Mouse (Mus musculus): ENCODE measurements around the gene Aspdh. TPM values are rescaled to one million over a fixed set of nuclear protein-coding genes. Genes with fewer than 3 reads are reported as not detected.
A peak's percentile ranks its signal among the peaks of the same experiment; 100 is the strongest.

Aspdh gene
- polyA plus RNA-seq, 1 experiment from 2014 or later, result 0.72 TPM

DNA sequence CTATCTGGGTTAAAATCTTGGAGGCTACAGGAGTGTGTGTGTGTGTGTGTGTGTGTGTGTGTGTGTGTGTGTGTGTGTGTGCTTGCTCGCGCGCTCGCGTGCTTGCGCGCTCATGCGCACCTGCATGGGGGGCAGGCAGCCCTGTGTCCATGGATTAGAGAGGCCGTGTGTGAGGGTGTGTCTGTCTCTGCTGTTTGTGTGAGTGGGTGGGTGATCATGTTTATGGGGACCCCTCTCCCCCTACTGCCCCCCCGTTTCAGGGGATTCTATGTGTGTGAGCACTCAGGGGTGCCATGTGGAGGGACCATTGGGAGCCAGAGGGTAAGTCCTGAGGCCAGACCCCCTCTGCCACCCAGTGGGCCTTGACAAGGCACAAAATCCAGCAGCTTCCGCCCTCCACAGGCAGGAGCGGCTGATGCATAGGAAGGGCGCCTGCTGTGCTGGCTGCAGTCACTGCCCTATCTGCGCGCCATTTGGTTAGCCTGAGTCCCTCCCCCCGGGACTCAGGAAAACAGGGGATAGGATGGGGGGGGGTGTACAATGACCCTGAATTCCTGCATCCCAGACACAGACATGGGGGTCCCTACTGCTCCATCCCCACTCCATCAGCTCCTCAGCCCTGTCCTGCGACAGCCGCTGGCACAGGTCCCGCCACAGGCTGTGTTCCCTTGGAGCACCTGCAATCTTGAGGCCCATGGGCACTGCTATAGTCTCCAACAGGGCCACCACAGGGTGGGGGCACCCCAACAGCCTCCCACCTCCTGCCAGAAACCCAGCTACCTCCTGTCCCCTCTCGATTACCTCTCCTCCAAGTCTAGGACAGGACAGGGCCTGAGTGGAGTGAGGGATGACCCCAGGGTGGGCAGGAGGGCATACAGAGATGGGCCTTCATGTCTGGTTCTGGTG, 21.7 kb upstream of the Aspdh start:
- 0 out of 2 replicates have a peak overlapping the region, but pooled peaks have one; percentile 5 for H3K4me2 ChIP-seq (ENCODE audit: low read depth, low read length)
- H3K9me3 ChIP-seq (replicated peaks; ENCODE audit: control insufficient read depth, low read length), result no peaks in the 10 kb centered on the region
- peaks cover 68% of the 10 kb centered on the region for H3K27me3 ChIP-seq (ENCODE audit: control insufficient read depth, insufficient read depth, low read length)
- H3K4me3 ChIP-seq (replicated peaks; ENCODE audit: low read length), result peak overlapping the region; percentile 19
- no peaks in the 10 kb centered on the region for H3K36me3 ChIP-seq (ENCODE audit: control insufficient read depth, insufficient read depth, low read length)
- H3K9ac ChIP-seq (ENCODE audit: low read length), result no peak overlapping the region
- H3K27ac ChIP-seq (ENCODE audit: low read length), result no peak overlapping the region
- no peak for ATAC-seq (ENCODE audit: insufficient read depth, low FRiP score)
- H3K4me1 ChIP-seq (ENCODE audit: control insufficient read depth, insufficient read depth, low read length), result no peaks in the 10 kb centered on the region
- 9% methylated on average over 20 of the region's 20 CpGs for WGBS

DNA sequence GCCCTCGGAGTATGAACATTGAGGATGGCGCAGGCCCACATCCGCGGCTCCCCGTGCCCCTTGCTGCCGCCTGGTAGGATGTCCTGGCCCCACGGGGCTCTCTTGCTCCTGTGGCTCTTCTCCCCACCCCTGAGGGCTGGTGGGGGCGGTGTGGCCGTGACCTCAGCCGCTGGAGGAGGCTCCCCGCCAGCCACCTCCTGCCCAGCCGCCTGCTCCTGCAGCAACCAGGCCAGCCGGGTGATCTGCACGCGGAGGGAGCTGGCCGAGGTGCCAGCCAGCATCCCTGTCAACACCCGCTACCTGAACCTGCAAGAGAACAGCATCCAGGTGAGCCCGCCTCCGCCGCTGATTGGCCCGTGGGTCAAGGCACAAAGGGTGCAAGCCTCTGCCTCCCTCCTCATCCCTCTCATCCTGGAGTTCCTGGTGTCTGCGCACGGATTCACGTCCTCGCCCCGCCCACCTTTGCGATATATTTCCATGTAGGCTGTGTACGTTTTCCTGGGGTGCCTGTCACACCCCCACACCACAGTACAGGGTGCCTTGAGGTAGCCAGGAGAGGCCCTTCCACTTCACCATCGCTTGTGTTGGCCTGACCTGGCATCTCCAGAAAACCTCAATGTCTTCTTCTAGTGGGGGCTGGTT, 20.2 kb upstream of the Aspdh start:
- Histone ChIP-seq H3K36me3 (ENCODE audit: control insufficient read depth, insufficient read depth, low read length) (no peaks in the 10 kb centered on the region), H3K27me3 (ENCODE audit: control insufficient read depth, insufficient read depth, low read length) (peaks cover 66% of the 10 kb centered on the region), H3K4me1 (ENCODE audit: control insufficient read depth, insufficient read depth, low read length) (no peaks in the 10 kb centered on the region), H3K9ac (ENCODE audit: low read length) (no peak overlapping the region), H3K4me2 (ENCODE audit: low read depth, low read length) (no peak overlapping the region), H3K27ac (ENCODE audit: low read length) (no peak overlapping the region), H3K9me3 (replicated peaks; ENCODE audit: control insufficient read depth, low read length) (no peaks in the 10 kb centered on the region), H3K4me3 (replicated peaks; ENCODE audit: low read length) (no peak overlapping the region)
- 13% methylated on average over 29 of the region's 29 CpGs for WGBS
- no peak for ATAC-seq (ENCODE audit: insufficient read depth, low FRiP score)

DNA sequence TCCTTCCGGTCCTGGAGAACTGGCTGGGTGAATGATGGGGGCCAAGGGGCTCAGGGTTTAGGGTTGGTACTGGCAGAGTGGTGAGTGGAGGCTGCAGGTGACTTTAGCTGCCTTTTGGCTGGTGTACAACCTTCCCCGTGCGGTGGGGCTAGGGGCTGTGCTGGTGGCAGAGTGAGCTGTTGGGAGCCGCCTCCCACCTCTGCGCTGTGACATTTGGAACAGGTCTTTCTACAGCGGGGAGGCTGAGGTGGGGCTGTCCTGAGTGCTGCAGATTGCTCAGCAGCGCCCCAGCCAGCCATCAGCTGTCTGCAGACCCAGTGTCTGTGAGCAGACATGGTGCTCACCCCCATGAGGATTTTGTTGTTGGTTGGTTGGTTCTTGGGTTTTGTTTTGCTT, 19.7 kb upstream of the Aspdh start:
- H3K36me3 ChIP-seq (ENCODE audit: control insufficient read depth, insufficient read depth, low read length), result no peaks in the 10 kb centered on the region
- no peak overlapping the region for H3K9ac ChIP-seq (ENCODE audit: low read length)
- H3K9me3 ChIP-seq (replicated peaks; ENCODE audit: control insufficient read depth, low read length), result no peaks in the 10 kb centered on the region
- no peak overlapping the region for H3K27ac ChIP-seq (ENCODE audit: low read length)
- no peak for ATAC-seq (ENCODE audit: insufficient read depth, low FRiP score)
- WGBS, result 14% methylated on average over 7 of the region's 7 CpGs
- H3K4me3 ChIP-seq (replicated peaks; ENCODE audit: low read length), result no peak overlapping the region
- H3K4me1 ChIP-seq (ENCODE audit: control insufficient read depth, insufficient read depth, low read length), result no peaks in the 10 kb centered on the region
- H3K4me2 ChIP-seq (ENCODE audit: low read depth, low read length), result no peak overlapping the region
- H3K27me3 ChIP-seq (ENCODE audit: control insufficient read depth, insufficient read depth, low read length), result peaks cover 60% of the 10 kb centered on the region

DNA sequence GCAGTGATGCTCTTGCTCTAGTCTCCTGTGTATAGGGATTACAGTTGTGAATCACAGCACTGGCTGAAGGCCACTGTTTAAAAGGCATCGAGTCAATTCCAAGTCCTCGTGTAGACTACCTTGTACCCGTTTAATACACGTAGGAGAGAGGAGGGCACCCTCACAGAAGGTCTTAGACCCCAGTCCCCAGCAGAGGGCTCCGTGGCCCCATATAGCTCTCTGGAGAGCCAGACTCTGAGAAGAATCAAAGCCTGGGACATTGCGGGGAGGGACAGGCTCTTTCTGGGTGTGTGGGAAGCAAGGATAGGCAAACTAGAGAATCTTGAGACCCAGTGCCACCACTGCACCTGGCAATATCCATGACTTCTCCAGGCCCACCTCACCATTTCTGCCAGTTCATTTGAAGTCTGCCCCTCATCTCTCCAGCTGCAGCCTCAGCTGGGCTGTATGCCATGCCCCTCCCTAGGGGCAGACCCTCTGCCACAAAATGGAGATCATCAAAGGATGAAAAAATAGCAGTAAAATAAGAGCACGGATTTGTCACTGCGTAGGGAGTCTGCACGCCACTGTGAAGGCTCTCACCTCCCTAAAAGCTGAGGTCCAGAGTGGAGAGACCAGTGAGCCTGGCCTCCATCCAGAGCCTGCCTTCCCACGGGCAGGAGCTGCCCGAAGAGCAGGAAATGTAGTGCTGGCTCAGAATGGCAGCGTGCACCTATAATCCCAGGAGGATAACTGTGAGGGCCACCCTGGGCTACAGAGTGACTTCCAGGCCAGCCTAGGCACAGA, 18.9 kb upstream of the Aspdh start:
- H3K4me1 ChIP-seq (ENCODE audit: control insufficient read depth, insufficient read depth, low read length), result no peaks in the 10 kb centered on the region
- no peaks in the 10 kb centered on the region for H3K36me3 ChIP-seq (ENCODE audit: control insufficient read depth, insufficient read depth, low read length)
- H3K27me3 ChIP-seq (ENCODE audit: control insufficient read depth, insufficient read depth, low read length), result peaks cover 53% of the 10 kb centered on the region
- no peak overlapping the region for H3K9ac ChIP-seq (ENCODE audit: low read length)
- no peak for ATAC-seq (ENCODE audit: insufficient read depth, low FRiP score)
- H3K27ac ChIP-seq (ENCODE audit: low read length), result no peak overlapping the region
- no peaks in the 10 kb centered on the region for H3K9me3 ChIP-seq (replicated peaks; ENCODE audit: control insufficient read depth, low read length)
- H3K4me2 ChIP-seq (ENCODE audit: low read depth, low read length), result no peak overlapping the region
- 34% methylated on average over 12 of the region's 12 CpGs for WGBS
- no peak overlapping the region for H3K4me3 ChIP-seq (replicated peaks; ENCODE audit: low read length)

DNA sequence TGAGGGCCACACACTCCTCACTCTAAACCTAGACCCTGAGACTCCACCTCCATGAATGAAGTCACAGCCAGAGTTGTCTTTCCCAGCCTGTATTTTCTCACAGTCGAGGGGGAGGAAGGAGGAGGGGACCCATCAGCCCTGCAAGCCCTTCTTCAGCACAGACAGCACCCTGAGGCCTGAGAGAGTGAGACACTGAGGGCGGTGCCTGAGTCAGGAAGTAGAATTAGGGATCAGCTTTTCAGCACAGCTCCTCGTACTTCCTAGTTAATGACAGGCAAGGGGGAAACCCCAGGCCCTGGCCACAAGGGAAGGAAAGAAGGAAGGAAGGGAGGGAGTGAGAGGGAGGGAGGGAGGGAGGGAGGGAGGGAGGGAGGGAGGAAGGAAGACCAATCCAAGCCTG, 11.9 kb upstream of the Aspdh start:
- H3K27me3 ChIP-seq (ENCODE audit: control insufficient read depth, insufficient read depth, low read length), result no peaks in the 10 kb centered on the region
- no peaks in the 10 kb centered on the region for H3K4me1 ChIP-seq (ENCODE audit: control insufficient read depth, insufficient read depth, low read length)
- 11% methylated on average over 3 of the region's 3 CpGs for WGBS
- H3K4me3 ChIP-seq (replicated peaks; ENCODE audit: low read length), result no peak overlapping the region
- H3K27ac ChIP-seq (ENCODE audit: low read length), result no peak overlapping the region
- H3K36me3 ChIP-seq (ENCODE audit: control insufficient read depth, insufficient read depth, low read length), result no peaks in the 10 kb centered on the region
- H3K9me3 ChIP-seq (replicated peaks; ENCODE audit: control insufficient read depth, low read length), result no peaks in the 10 kb centered on the region
- no peak overlapping the region for H3K4me2 ChIP-seq (ENCODE audit: low read depth, low read length)
- ATAC-seq (ENCODE audit: insufficient read depth, low FRiP score), result no peak
- H3K9ac ChIP-seq (ENCODE audit: low read length), result no peak overlapping the region

DNA sequence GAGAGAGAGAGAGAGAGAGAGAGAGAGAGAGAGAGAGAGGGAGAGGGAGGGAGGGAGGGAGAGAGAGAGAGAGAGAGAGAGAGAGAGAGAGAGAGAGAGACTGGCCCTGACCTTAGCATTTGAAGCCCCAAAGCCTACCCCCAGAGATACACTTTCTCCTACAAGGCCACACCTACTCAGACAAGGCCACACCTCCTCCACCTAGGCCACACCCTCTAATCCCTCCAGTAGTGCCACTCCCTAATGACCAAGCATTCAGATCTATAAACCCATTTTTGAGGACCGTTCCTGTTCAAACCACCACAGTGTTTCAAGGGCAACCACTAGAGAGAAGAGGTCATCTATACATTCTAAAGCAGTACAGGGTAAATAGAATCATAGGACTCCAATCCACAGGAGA, 8.9 kb upstream of the Aspdh start:
- WGBS, result 80% methylated on average over 1 of the region's 1 CpGs
- no peak overlapping the region for H3K27ac ChIP-seq (ENCODE audit: low read length)
- H3K36me3 ChIP-seq (ENCODE audit: control insufficient read depth, insufficient read depth, low read length), result no peaks in the 10 kb centered on the region

DNA sequence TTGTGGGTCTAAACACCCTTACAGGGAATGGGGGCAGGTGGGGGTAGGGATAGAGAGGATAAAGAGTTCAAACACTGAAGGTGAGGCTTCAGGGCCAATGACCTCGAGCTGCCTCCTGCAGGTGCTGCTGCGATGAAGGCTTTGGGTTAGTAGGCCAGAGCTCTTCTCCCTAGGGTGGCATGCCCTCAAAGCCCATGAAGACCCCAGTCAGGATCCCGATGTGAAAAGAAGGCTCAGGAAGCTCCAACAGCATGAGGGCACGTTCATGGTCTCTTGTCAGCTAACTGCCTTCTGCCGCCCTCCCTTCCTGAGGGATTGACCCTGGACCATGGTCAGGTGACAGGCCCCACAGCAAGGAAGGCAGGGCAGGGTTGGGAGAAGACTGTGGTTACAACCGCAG, 5.1 kb upstream of the Aspdh start:
- Histone ChIP-seq H3K27me3 (ENCODE audit: control insufficient read depth, insufficient read depth, low read length) (peaks cover 52% of the 10 kb centered on the region), H3K9me3 (replicated peaks; ENCODE audit: control insufficient read depth, low read length) (no peaks in the 10 kb centered on the region), H3K4me2 (ENCODE audit: low read depth, low read length) (no peak overlapping the region), H3K36me3 (ENCODE audit: control insufficient read depth, insufficient read depth, low read length) (no peaks in the 10 kb centered on the region), H3K27ac (ENCODE audit: low read length) (no peak overlapping the region), H3K4me1 (ENCODE audit: control insufficient read depth, insufficient read depth, low read length) (no peaks in the 10 kb centered on the region), H3K4me3 (replicated peaks; ENCODE audit: low read length) (no peak overlapping the region), H3K9ac (ENCODE audit: low read length) (no peak overlapping the region)
- no peak for ATAC-seq (ENCODE audit: insufficient read depth, low FRiP score)
- 68% methylated on average over 6 of the region's 6 CpGs for WGBS

More for the DNA sequence above, 8.9 kb upstream of the Aspdh start:
- Histone ChIP-seq H3K4me1 (ENCODE audit: control insufficient read depth, insufficient read depth, low read length) (no peaks in the 10 kb centered on the region), H3K27me3 (ENCODE audit: control insufficient read depth, insufficient read depth, low read length) (peaks cover 15% of the 10 kb centered on the region), H3K9me3 (replicated peaks; ENCODE audit: control insufficient read depth, low read length) (no peaks in the 10 kb centered on the region), H3K4me2 (ENCODE audit: low read depth, low read length) (no peak overlapping the region), H3K9ac (ENCODE audit: low read length) (no peak overlapping the region), H3K4me3 (replicated peaks; ENCODE audit: low read length) (no peak overlapping the region)
- no peak for ATAC-seq (ENCODE audit: insufficient read depth, low FRiP score)

DNA sequence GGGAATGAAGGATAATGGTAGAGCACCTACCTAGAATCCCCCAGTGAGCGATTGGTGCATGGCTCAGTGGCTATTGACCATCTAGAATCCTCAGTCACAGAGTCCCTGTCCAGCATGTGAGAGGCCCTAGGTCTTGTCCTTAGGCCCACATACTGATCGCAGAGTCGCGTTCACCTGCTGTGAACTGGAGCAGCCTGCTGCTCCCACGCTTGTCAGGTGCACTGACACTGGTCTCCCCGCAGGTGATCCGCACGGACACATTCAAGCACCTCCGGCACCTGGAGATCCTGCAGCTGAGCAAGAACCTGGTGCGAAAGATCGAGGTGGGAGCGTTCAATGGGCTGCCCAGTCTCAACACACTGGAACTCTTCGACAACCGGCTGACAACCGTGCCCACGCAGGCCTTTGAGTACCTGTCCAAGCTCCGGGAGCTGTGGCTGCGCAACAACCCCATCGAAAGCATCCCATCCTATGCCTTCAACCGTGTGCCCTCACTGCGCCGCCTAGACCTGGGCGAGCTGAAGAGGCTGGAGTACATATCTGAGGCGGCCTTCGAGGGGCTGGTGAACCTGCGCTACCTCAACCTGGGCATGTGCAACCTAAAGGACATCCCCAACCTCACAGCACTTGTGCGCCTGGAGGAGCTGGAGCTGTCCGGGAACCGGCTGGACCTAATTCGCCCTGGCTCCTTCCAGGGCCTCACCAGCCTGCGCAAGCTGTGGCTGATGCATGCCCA, 4.3 kb upstream of the Aspdh start:
- Histone ChIP-seq H3K4me2 (ENCODE audit: low read depth, low read length) (no peak overlapping the region), H3K4me3 (replicated peaks; ENCODE audit: low read length) (no peak overlapping the region), H3K36me3 (ENCODE audit: control insufficient read depth, insufficient read depth, low read length) (no peaks in the 10 kb centered on the region), H3K4me1 (ENCODE audit: control insufficient read depth, insufficient read depth, low read length) (no peaks in the 10 kb centered on the region), H3K27ac (ENCODE audit: low read length) (no peak overlapping the region), H3K9me3 (replicated peaks; ENCODE audit: control insufficient read depth, low read length) (no peaks in the 10 kb centered on the region), H3K9ac (ENCODE audit: low read length) (no peak overlapping the region), H3K27me3 (ENCODE audit: control insufficient read depth, insufficient read depth, low read length) (peaks cover 56% of the 10 kb centered on the region)
- no peak for ATAC-seq (ENCODE audit: insufficient read depth, low FRiP score)
- WGBS, result 69% methylated on average over 31 of the region's 31 CpGs
